Mouse (Mus musculus) midbrain, embryonic 16.5 days (tissue): ENCODE data around the gene Rfc5. TPM values are rescaled to one million over a fixed set of nuclear protein-coding genes. Genes with fewer than 3 reads are reported as not detected.

Source experiments
- ATAC-seq: fragments of 200-750 bp; cut with Nextera tagmentation; 2 replicates; pipeline ENCODE4 v1.8.0; 2017; ENCODE audit warnings: moderate TSS enrichment
- H3K27ac ChIP-seq: fragments of 300-500 bp; sonication (generic); 2 replicates; pipeline ENCODE4 v1.5.1; 2014; ENCODE audit warnings: mild to moderate bottlenecking, low read length, mixed read lengths
- H3K27me3 ChIP-seq: fragments of 300-500 bp; sonication (generic); 2 replicates; pipeline ENCODE4 v1.6.1; 2014; ENCODE audit warnings: low read depth, low read length, mixed read lengths; ENCODE audit not compliant: control insufficient read depth, insufficient read depth
- H3K36me3 ChIP-seq: fragments of 300-500 bp; sonication (generic); 2 replicates; pipeline ENCODE4 v1.6.1; 2014; ENCODE audit warnings: mild to moderate bottlenecking, low read length, moderate library complexity, mixed read lengths; ENCODE audit not compliant: control insufficient read depth, insufficient read depth
- H3K4me1 ChIP-seq: fragments of 300-500 bp; sonication (generic); 2 replicates; pipeline ENCODE4 v1.6.1; 2014; ENCODE audit warnings: mild to moderate bottlenecking, low read length, mixed read lengths; ENCODE audit not compliant: control insufficient read depth, insufficient read depth
- H3K4me2 ChIP-seq: fragments of 300-500 bp; sonication (generic); 2 replicates; pipeline ENCODE4 v1.6.1; 2014; ENCODE audit warnings: mild to moderate bottlenecking, low read length, mixed read lengths
- H3K4me3 ChIP-seq: fragments of 300-500 bp; sonication (generic); 2 replicates; pipeline ENCODE4 v1.5.1; 2014; ENCODE audit warnings: low read depth, mild to moderate bottlenecking, low read length, moderate library complexity, mixed read lengths
- H3K9ac ChIP-seq: fragments of 300-500 bp; sonication (generic); 2 replicates; pipeline ENCODE4 v1.6.1; 2014; ENCODE audit warnings: low read depth, low read length, mixed read lengths
- H3K9me3 ChIP-seq: fragments of 300-500 bp; sonication (generic); replicated peaks from 2 replicates; pipeline ENCODE4 v1.6.1; 2014; ENCODE audit warnings: mild to moderate bottlenecking, low read length, mixed read lengths; ENCODE audit not compliant: control insufficient read depth, poor library complexity, severe bottlenecking
- WGBS: fragments of 180-500 bp; shearing (Covaris S2); extraction: QIAGEN DNeasy Blood & Tissue Kit; methylation state at CpG from one replicate; pipeline ENCODE4 v1.1.7; 2014; 5-methylcytosine and 5-hydroxymethylcytosine counted together
- polyA plus RNA-seq: library from polyadenylated mRNA; unstranded; fragments of >200 nt; fragmentation: Nextera tagmentation; extraction: Ambion mirVana; gene quantifications from 2 replicates; pipeline ENCODE4 v1.2.1, GENCODE M21; 2015

Rfc5 gene
- polyA plus RNA-seq, 1 experiment from 2014 or later = 22.9 TPM

DNA sequence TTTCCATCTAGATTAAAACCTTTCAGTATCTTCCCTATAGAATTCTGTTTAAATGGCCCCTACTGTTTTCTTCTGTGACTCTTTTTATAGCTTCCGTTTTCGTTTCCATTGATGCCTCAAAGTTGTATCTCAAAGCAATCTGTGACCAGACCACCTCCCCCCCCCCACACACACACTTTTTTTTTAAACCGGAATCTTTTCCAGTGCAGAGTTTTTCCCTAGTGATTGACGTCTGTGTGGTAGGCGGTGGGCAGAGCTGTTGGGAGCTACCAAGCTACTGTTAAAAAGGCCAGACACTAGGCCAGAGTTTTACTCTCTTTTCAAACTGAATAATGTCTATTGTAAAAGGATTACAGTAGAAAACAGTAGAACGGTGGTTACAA is 30.6 kb downstream of the Rfc5 start:
- H3K9ac ChIP-seq = peak overlapping the region; percentile 98
- peaks cover 40% of the 10 kb centered on the region for H3K4me1 ChIP-seq
- no peak overlapping the region for H3K27ac ChIP-seq
- H3K27me3 ChIP-seq = no peaks in the 10 kb centered on the region
- peak overlapping the region; percentile 97 for H3K4me3 ChIP-seq
- no peak for ATAC-seq
- WGBS = 0% methylated on average over 6 of the region's 6 CpGs
- no peaks in the 10 kb centered on the region for H3K9me3 ChIP-seq
- H3K36me3 ChIP-seq = no peaks in the 10 kb centered on the region
- H3K4me2 ChIP-seq = peak overlapping the region; percentile 96

DNA sequence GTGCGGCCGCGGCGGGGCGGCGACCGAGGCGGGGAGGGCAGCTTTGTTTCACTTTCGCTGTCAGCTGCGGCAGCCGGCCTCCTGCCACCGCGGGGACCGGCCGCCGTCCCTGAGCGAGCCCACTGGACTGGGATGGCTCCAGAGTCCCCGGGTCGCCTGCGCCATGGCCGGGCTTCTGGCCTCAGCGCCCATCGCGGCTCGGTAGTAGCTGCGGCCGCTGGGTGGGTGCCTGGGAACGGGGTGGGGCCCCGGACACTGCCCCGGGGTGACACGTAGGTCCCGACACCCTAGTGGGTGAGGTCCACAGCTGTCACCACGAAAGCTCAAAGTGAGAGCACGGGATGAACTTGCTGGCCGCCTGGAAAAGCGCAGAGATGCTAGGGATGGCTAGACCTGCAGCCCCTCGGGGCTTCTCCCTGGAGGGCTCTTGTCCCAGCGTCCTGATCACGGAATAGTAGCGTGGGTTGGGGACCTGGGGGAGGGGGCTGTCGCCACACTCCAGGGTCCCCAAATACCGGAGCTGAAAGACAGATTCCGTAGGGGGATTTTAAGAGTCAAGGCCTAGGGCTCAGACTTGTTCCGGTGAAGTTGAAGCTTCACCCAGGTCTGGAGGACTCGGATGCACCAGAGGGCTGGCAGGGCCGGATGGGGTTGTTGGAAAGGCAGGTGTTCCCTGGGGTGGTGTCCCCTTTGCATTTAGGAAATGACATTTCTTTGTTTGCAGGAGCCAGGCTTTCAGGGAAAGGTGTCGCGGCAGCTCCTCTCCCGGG is 31.2 kb downstream of the Rfc5 start:
- no peaks in the 10 kb centered on the region for H3K9me3 ChIP-seq
- peak overlapping the region; percentile 91 for H3K27ac ChIP-seq
- peak overlapping the region; percentile 96 for H3K4me2 ChIP-seq
- H3K4me1 ChIP-seq = peaks cover 40% of the 10 kb centered on the region
- H3K4me3 ChIP-seq = peak overlapping the region; percentile 97
- no peaks in the 10 kb centered on the region for H3K36me3 ChIP-seq
- under 1% methylated on average over 41 of the region's 49 CpGs for WGBS
- no peaks in the 10 kb centered on the region for H3K27me3 ChIP-seq
- peak; percentile 43 for ATAC-seq
- peak overlapping the region; percentile 98 for H3K9ac ChIP-seq

DNA sequence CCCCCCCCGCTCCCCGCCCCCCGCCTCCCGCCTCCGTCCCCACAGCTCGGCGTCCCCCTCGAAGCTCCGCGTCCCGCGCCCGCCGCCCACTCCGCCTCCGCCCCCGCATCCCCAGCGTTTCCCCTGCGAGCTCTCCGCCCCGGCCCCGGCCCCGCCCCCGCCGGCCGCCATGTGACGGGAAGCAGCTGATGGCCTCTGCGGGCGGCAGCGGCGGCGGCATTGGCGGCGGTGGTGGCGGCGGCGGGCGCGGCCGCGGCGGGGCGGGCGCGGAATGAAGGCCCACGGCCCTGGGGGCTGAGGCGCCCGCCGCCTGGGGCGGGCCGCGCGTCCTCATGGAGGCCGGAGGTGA is 31.7 kb downstream of the Rfc5 start, which contains the start of gene Wsb2:
Gene Wsb2, plus strand, starts transcription at position 176 of the 349 bp plus-strand sequence.
- 2% methylated on average over 11 of the region's 54 CpGs for WGBS
- Histone ChIP-seq H3K4me3 (peak within 1 kb of the TSS; percentile 97), H3K4me1 (peaks cover 40% of the 10 kb centered on the region), H3K9ac (peak within 1 kb of the TSS; percentile 98), H3K27ac (peak within 1 kb of the TSS; percentile 91), H3K27me3 (no peaks in the 10 kb centered on the region), H3K4me2 (peak within 1 kb of the TSS; percentile 96), H3K9me3 (no peaks in the 10 kb centered on the region), H3K36me3 (no peaks in the 10 kb centered on the region)
- peak; percentile 87 for ATAC-seq

DNA sequence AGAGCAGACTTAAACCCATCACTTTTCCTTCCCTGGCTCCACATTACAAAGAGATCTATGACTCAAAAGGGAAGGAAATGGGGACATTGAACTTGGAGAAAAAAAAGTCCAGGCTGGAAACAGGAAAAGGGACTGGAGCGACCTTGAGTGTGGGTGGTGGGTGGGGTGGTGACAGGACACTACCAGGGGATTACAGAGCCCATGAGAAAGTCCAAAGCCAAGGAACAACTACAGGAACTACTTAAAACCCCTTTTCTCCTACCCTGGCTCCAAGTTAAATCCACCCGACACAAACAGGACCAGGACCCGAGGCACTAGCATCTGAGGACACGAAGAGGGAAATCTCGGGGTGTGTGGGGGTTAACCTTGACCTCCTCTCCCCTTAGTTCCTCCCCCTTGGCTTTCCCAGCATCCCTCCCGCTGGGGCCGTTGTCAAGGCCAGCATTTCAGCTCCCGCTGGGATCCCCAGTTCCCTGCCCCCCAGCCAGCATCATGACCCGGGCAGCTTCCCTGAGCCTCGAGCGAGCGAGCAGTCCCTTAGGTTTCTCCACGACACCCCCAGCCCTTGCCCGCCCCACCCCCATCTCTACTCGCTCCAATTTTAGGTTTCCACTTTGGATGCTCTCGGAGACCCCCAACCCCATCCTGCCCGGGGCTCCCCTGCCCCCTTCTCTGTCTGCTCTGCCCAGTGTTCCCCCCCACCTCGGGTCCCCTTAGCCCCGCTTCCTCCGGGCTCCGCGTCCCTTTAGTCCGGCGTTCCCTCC is 32.3 kb downstream of the Rfc5 start:
- Histone ChIP-seq H3K4me1 (peaks cover 36% of the 10 kb centered on the region), H3K4me3 (peak overlapping the region; percentile 97)

DNA sequence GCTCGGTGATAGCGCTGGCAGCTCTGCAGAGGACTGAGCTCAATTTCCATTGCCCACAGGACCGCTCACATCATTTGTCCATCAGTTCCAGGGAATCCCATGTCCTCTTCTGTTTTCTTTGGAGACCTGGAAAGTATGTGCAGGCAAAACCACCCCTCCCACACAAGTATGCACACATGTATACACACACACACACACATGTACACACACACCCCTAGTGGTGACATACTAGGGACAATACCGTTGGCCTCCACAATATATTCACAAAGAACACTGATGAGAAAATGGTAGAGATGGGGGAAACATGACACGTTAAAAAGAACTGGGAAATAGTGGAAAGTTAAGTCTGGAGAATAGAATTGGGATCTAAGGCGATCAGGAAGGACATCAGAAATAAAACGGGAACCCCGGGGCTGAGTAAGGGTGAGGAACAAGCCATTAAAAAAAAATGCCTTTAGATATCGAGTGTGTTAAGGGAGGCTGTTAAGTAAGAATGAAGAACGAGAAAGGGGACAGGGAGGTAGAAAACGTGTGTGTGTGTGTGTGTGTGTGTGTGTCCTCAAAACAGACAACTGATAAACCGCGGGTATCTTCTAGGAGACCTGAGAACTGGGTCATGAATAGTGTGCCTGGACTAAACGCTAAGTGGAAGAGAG is 33.1 kb downstream of the Rfc5 start:
- ATAC-seq = no peak
- Histone ChIP-seq H3K27me3 (no peaks in the 10 kb centered on the region), H3K9me3 (no peaks in the 10 kb centered on the region), H3K4me2 (peak overlapping the region; percentile 96), H3K9ac (0 out of 2 replicates have a peak overlapping the region, but pooled peaks have one; percentile 98), H3K36me3 (no peaks in the 10 kb centered on the region), H3K4me1 (peaks cover 30% of the 10 kb centered on the region), H3K27ac (0 out of 2 replicates have a peak overlapping the region, but pooled peaks have one; percentile 2), H3K4me3 (0 out of 2 replicates have a peak overlapping the region, but pooled peaks have one; percentile 97)
- WGBS = 52% methylated on average over 14 of the region's 14 CpGs

More for the DNA sequence above, 32.3 kb downstream of the Rfc5 start:
- H3K27ac ChIP-seq = peak overlapping the region; percentile 91
- no peaks in the 10 kb centered on the region for H3K9me3 ChIP-seq
- H3K9ac ChIP-seq = peak overlapping the region; percentile 98
- no peaks in the 10 kb centered on the region for H3K36me3 ChIP-seq
- peak overlapping the region; percentile 96 for H3K4me2 ChIP-seq
- 0% methylated on average over 18 of the region's 24 CpGs for whole genome bisulfite sequencing
- no peaks in the 10 kb centered on the region for H3K27me3 ChIP-seq
- peak; percentile 52 for ATAC-seq

DNA sequence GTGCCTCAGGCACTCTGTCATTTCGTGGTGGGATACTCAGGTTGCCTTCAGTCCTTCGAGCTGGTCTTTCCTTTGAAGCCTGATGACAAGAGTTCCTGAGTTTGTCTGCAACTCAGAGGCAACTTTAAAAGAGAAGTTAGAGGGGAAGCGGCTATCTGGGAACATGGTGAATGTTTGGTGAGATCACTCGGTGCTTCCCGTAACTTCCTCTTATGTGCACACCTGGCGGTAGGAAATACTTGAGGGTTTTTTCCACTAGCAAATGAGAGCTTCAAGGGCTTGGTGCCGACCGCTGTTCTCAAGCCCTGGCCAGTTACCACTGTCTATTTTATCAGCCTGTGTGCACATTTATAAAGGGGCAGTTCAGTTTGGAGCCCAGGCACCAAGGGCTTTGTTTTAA is 34.7 kb downstream of the Rfc5 start:
- Histone ChIP-seq H3K4me3 (no peak overlapping the region), H3K4me1 (peaks cover 16% of the 10 kb centered on the region), H3K9ac (no peak overlapping the region), H3K36me3 (no peaks in the 10 kb centered on the region), H3K9me3 (no peaks in the 10 kb centered on the region), H3K4me2 (no peak overlapping the region), H3K27me3 (no peaks in the 10 kb centered on the region), H3K27ac (no peak overlapping the region)
- no peak for ATAC-seq
- WGBS = 78% methylated on average over 8 of the region's 8 CpGs

DNA sequence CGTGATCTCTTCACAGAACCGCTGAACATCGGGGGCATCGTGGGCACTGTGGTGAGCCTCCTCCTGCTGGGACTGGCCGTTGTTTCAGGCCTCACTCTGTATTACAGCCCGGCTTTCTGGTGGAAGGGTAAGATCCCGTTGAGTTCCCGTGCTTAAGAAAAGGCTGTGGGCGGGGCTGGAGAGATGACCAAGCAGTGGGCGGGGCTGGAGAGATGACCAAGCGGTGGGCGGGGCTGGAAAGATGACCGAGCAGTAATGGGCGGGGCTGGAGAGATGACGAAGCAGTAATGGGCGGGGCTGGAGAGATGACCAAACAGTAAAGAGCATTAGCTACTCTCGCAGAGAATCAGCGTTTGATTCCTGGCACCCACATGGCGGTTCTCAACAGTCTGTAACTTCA is 40.6 kb downstream of the Rfc5 start:
- WGBS = 18% methylated on average over 19 of the region's 19 CpGs
- no peak for ATAC-seq
- Histone ChIP-seq H3K4me3 (no peak overlapping the region), H3K4me1 (no peaks in the 10 kb centered on the region), H3K9ac (no peak overlapping the region), H3K4me2 (peak overlapping the region; percentile 12), H3K9me3 (no peaks in the 10 kb centered on the region), H3K36me3 (no peaks in the 10 kb centered on the region), H3K27ac (no peak overlapping the region), H3K27me3 (no peaks in the 10 kb centered on the region)

DNA sequence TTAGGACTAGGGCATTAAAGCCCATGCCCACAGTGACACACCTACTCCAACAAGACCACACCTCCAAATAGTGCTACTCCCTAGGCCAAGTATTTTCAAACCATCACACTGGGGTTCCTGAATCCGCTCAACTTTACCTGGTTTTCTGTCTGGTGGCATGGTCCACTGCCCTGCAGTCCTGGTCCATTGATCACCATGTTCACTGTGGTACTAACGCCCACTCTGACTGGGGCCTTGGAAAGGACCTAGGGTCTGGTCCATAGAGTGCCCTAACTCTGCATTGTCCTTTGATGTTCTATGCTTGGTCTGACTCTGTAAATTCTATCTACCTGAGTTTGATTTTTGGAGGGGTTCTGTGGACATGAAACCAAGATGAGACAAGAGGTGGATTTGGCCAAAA is 41.0 kb downstream of the Rfc5 start:
- Histone ChIP-seq H3K4me1 (no peaks in the 10 kb centered on the region), H3K27me3 (no peaks in the 10 kb centered on the region), H3K4me2 (peak overlapping the region; percentile 12; the same call in 1 of the 2 replicates), H3K27ac (no peak overlapping the region), H3K9ac (no peak overlapping the region), H3K9me3 (no peaks in the 10 kb centered on the region), H3K4me3 (no peak overlapping the region), H3K36me3 (no peaks in the 10 kb centered on the region)
- no peak for ATAC-seq
- 90% methylated on average over 2 of the region's 2 CpGs for WGBS
